Mouse (Mus musculus) neutrophil, adult 5-6 weeks (primary cell): ENCODE results near the gene Sorbs2. TPM values are rescaled to one million over a fixed set of nuclear protein-coding genes. Genes with fewer than 3 reads are reported as not detected.

Source experiments
- ATAC-seq: fragments of 151-379, 151-347 bp; 2 replicates; pipeline ENCODE4 v1.8.0; 2017; ENCODE audit warnings: mild to moderate bottlenecking, moderate TSS enrichment; ENCODE audit not compliant: insufficient number of reproducible peaks, poor library complexity, low FRiP score, severe bottlenecking; ENCODE audit errors: extremely low read depth
- total RNA-seq: library from RNA; stranded (forward); fragments of 200-1000 nt; gene quantifications from 2 replicates; pipeline ENCODE4 v1.2.3, GENCODE M21; 2017

Gene Sorbs2
- total RNA-seq, 1 experiment from 2014 or later = 0.93 TPM

GRCm38 (mm10) chr8:45715330-45716027 lies 207.9 kb downstream of the Sorbs2 start:
- ATAC-seq = no peak

DNA sequence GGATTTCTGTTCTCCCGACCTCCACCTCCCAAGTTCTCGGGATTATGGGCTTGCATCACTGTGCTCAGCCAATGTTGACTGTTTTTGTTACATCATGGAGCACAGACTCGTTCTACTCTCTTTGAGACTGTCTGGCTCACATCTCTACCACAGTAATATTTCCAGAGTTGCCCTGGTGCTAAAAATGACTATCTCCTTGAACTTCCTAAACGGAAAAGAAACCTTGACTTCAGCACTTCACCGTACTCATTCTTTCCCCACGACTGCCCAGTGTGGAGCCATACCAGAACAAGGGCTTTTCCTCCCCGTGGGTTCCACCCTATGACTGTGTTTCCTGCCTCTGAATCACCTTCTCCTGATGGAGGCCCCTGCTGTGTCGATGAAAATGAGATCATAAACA lies 212.2 kb downstream of the Sorbs2 start:
- ATAC-seq = no peak

DNA sequence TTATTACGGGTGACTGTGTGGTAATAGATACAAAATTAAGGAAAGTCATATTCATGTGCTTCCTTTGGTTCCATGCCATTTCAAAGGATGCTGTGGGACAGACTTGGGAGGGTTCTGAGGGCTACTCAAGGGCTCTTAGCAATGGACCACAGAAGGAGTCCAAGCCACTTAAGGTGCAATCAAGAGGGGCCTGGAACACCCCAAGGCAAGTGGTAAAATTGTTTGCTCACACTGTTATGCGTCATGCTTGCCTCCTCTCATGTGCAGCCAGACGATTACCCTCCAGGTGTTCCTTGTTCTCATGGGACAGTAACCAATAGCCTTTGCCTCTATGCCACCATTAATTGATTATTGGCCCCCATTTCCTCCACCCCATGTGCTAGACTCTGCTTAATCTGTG lies 216.6 kb downstream of the Sorbs2 start:
- ATAC-seq = no peak

- no peak for ATAC-seq
Measured at GRCm38 (mm10) chr8:45725321-45725720, 217.7 kb downstream of the Sorbs2 start.

GRCm38 (mm10) chr8:45729850-45730382 lies 222.3 kb downstream of the Sorbs2 start:
- ATAC-seq = no peak

GRCm38 (mm10) chr8:45730795-45731194 lies 223.2 kb downstream of the Sorbs2 start:
- ATAC-seq = no peak

GRCm38 (mm10) chr8:45734071-45734470 lies 226.5 kb downstream of the Sorbs2 start:
- ATAC-seq = no peak

GRCm38 (mm10) chr8:45737266-45737665 lies 229.7 kb downstream of the Sorbs2 start:
- no peak for ATAC-seq

- no peak for ATAC-seq
Measured at GRCm38 (mm10) chr8:45743326-45743725, 235.7 kb downstream of the Sorbs2 start.

GRCm38 (mm10) chr8:45743739-45744138 lies 236.2 kb downstream of the Sorbs2 start:
- no peak for ATAC-seq

GRCm38 (mm10) chr8:45751512-45752502 lies 244.2 kb downstream of the Sorbs2 start:
- ATAC-seq = no peak

DNA sequence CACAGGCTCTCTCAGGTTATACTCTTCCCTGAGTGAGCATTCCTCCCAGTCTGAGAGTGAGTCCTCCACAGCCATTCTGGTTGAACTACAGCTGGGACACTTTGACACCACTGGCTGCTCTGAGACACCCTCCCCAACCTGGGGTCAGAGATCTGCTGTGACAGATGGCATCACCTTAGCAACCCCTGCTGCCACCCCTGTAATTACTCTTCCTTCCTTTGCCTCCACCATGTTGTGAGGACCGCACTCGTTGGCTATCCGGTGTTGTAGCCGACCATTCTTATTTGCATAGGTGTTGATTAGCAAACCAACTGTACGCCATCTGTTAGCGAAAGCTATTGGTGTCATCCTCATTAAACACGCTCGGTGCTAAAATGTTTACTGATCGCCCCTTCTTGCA lies 247.9 kb downstream of the Sorbs2 start:
- no peak for ATAC-seq

DNA sequence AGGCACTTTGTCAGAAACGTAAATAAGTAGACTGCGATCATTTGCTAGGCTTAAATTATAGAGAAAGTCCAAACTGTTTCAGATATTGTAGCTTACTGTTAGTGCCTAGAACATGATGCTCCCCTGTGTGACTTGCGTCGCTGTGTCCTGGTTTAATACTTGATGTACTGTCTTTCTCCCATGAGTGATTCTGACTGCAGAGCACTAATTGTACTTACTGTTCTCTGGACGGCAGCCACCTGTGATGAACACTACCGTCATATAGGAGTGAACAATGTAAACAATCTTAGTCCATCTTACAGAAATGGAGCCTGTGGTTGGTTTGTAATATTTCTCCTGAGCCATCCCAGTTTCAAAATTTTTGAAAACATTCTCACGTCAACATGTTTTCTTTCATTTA lies 248.4 kb downstream of the Sorbs2 start:
- no peak for ATAC-seq

GRCm38 (mm10) chr8:45760622-45761021 lies 253.0 kb downstream of the Sorbs2 start:
- ATAC-seq = no peak

DNA sequence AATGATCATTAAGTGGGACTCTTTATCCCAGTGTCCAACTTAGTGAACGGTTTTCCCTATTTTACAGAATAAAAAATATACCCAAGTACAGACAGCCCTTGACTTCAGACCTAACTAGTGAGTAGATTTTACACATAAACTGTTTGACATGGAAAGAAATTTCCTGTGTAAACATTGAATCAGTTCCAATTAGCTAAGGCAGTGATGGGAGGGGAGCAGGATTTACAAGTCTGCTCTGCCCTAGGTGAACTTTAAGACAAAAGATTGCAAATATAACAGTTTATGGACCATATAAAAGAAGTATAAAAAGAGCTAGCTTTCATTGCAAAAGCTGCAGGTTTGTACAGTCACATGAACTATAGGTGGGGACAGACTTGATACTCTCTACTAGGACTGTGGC lies 253.5 kb downstream of the Sorbs2 start:
- ATAC-seq = no peak

DNA sequence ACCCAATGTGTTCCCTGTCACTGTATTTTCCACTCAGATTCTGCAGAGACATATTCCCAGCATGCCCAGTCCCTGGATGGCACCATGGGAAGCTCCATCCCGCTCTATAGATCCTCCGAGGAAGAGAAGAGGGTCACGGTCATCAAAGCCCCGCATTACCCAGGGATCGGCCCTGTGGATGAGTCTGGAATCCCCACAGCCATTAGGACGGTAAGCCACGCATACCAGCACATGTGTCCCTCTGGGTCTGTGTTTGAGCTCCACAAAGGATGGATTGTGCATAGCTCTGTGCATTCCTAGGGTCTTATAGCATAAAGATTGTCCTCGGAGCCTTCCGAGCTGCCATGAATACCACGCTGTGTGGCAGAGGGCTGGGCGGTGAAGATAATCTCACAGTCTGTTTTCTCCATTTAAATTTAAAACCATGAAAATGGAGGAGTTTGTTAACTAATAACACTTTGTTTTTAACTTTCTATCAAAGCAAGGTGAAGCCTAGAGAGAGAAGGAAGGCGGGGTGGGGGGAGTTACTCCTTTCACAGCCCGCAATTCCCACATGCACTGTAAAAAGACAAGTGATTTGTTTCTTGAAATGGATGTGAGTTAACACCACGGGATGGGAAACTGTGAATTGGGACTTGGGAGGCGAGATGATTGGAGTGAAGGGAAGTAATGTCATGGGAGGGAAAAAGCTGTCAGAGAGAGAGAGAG lies 255.5 kb downstream of the Sorbs2 start:
- ATAC-seq = no peak

DNA sequence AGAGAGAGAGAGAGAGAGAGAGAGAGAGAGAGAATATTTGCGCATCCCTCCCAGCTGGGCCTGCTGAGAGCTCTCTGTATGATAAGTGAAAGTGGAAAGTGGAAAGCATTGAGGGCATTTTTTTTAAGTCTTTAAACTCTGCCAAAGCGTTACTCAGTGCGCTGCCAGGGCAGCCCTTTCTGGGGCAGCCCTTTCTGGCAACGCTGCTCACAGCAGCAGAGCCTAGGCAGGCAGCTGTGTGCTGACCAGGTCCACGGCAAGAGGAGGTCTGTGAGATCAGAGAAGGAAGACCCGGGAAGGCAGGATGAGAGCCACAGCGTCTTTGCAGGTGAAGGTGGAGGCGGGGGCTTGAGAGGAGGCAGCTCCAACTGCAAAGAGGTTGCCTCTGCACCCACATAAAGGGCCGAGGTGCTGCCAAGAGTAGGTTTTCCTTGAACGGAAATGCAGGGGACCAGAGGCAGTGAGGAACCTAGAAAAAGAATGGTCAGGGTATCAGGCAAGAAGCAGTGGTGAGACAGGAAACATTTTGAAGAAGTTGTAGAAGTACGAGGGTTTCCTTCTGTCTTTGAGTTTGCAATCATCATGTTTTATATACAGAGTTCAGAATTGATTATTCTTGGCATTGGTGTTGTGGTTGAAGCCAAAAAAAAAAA lies 256.2 kb downstream of the Sorbs2 start:
- no peak for ATAC-seq

DNA sequence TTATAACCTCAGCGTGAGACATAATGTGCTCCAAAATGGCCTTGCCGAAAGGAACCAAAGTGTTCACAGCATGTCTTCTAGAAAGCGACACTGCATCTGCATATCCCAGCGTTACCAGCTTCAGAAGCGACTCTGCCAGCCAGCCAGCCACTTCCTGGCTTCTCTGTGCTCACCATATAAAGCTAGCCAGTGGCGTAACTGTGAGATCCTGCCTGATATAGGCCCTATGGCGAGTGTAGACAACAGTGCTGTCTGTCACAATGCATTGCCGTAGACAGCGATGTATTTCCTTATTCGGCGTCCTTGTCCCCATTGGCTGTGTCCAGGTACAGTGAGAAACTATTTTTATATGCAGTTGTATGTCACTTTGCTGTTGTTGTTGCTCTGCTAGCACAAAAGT lies 258.6 kb downstream of the Sorbs2 start:
- no peak for ATAC-seq

- no peak for ATAC-seq
Measured at GRCm38 (mm10) chr8:45774841-45775240, 267.3 kb downstream of the Sorbs2 start.
